Mouse (Mus musculus): Measurements from ENCODE around the gene Slc46a1.

Slc46a1 gene

DNA sequence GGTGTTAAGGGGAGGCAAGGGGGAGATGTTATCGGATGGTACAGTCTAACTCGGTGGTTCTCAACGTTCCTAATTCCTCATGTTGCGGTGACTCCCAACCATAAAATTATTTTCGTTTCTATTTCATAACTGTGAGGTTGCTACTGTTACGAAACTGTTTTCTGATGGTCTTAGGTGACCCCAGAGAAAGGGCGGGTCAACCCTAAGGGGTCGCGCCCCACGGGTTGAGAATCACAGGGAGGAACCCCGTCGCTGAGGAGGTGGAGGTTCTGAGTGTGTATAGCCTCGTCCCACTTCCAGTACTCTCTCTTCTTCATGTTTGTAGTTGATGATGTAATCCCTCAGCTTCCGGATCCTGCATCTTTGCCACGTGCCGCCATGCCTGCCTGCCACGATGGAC is 6.8 kb upstream of the Slc46a1 start:
- DNase-seq, result no peak

DNA sequence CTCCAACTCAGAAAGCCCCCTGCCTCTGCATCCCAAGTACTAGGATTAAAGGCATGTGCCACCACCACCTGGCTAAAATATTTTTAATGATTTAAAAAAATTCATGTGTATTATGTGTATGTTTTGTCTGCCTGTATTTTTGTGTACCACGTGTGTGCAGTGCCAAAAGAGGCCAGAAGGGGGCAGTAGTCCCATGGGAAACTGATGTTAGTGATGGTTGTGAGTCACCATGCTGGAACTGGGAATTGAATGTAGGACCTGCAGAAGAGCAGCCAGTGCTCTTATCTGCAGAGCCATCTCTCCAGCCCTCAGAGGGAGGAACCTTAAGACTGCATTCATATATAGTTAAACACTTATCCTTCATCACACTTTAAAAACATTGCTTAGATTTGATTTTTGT is 3.6 kb upstream of the Slc46a1 start:
- DNase-seq, result no peak

DNA sequence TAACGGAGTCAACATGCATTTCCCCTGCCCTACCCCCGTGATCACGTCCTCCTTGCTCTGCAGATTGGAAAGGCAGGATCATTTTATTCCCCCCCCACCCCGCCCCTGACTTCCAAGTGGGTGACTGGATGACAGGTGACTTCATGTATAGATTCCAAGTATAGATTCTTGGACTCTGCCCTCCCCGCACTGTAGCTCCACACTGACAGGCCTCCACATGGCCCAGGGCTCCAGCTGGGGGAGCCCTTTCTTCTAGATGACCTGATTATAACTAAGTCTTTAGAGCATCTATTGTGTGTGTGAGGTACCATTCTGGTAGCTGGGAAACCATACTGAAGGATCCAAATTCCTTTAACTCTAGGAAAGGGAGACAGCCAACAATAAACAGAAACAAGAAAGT is 2.8 kb upstream of the Slc46a1 start:
- DNase-seq, result no peak

DNA sequence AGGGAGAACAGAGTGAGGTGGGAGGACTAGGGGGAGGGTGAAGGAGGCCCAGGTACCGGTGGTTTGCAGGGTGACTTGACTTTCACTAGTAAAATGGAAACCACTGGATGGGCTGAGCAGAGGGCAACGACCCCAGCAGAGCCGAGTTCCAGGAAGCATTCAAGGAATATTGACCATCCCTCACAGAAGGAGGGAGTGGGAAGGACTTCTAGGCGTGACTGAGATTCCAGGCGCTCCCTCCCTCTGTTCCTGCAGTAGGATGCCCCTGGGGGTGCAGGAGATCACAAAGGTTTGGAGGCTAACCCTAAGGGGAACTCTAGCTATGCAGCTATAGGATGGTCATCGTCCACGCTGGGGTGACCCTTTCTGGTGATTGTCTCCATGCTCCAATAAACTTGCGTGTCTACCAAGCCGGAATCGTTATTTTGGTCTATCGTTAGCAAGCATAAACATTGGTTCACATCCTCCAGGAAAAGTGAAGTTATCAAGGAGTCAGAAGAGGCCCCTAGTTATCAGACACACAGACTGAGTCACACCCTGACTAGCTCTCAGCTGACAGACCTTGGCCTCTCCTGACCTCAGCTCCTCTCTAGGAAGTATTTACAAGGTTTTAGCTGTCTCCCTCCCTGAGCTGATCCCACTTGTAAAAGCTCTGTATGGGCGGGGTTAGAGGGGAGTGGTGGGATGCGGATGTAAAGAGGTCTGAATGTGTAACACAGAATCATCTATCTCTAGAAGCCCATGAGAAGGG is 2.0 kb upstream of the Slc46a1 start:
- no peak for DNase-seq

DNA sequence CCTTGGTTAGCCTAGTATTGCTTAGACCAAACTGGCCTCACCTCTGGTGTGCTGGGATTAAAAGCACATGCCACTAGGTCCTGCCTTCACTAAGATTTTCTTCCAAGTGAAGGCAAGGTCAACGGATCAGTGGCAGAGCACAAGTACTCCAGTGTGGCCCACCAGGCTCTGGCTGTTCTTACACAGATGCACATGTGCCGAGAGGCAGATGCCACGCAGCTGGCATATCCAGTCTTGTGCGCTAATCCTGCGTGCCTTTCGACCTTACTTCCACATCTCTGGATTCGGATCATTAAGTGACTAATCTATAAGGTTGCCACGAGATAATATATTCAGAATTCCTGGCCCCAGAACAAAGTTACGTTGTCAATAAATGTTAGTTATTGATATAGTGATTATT is 381 bp upstream of the Slc46a1 start:
- DNase-seq, result no peak

GRCm38 (mm10) chr11:78466242-78466912 is 880 bp downstream of the Slc46a1 start:
- no peak for DNase-seq

GRCm38 (mm10) chr11:78467515-78467914 is 2.0 kb downstream of the Slc46a1 start:
- DNase-seq, result no peak

DNA sequence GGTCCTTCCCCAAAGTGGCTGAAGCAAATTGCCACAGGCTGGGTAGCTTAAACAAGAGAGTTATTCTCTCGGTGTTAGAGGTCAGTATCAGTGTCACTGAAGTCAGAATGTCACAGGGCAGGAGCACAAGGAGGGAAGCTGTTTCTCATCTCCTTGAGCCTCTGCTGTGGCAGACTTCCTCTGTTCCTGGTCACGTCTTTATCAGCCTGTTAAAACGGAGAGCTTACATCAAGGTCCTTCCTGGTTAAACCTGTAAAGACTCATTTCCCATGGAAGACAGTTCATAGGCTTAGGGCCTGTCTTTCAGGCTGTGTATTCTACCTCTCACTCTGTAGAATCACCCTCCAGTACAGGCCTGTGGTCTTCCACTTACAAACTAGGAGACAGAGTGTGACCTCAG is 2.4 kb downstream of the Slc46a1 start:
- DNase-seq, result no peak

- no peak for DNase-seq
These were observed 6.0 kb downstream of the Slc46a1 start for GRCm38 (mm10) chr11:78471326-78472103.

GRCm38 (mm10) chr11:78475289-78475688 is 9.8 kb downstream of the Slc46a1 start:
- no peak for DNase-seq

DNA sequence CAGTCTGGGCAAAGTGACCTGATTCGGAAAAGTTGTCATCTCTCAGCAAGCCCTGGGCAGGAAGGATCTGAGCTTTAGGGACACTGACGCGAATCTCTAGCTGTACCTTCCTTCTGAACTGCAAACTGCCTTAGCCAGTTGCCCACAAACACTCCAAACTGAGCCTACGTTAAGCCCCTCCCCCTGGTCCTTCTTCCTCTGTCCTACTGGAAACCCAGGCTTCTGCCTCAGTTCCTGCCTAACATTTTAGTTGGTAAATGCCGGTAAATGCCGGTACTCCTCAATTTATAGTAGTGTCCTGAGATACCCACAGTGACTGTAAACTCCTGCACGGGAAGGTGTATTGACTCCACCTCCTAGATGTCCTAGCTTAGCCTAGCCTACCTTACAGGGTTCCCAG is 18.1 kb downstream of the Slc46a1 start:
- DNase-seq, result no peak

DNA sequence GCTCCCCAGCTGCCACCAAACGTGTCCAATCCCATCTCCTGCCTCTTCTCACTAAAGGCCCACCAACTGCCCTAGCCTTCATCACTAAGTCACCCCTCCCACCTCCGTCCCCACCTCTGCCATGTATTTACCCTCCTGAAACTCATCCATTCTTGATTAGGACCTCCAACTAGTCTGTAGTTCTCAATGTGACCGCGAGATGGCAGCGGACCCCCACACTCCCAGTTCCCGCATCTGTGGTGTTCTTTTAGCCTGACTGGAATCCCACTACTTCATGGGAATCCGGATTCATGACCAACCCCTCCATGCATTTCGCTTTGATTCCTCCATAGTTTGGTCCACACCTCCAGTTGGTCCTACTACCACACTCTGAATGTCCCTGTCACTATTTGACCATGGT is 22.7 kb downstream of the Slc46a1 start:
- peak; percentile 82 for DNase-seq

- peak; percentile 23 for DNase-seq
These were observed 25.3 kb downstream of the Slc46a1 start for GRCm38 (mm10) chr11:78490781-78491241.

GRCm38 (mm10) chr11:78495904-78496303 is 30.4 kb downstream of the Slc46a1 start:
- DNase-seq, result no peak

- DNase-seq, result peak; percentile 18
These were observed 31.6 kb downstream of the Slc46a1 start for GRCm38 (mm10) chr11:78497071-78497541.

DNA sequence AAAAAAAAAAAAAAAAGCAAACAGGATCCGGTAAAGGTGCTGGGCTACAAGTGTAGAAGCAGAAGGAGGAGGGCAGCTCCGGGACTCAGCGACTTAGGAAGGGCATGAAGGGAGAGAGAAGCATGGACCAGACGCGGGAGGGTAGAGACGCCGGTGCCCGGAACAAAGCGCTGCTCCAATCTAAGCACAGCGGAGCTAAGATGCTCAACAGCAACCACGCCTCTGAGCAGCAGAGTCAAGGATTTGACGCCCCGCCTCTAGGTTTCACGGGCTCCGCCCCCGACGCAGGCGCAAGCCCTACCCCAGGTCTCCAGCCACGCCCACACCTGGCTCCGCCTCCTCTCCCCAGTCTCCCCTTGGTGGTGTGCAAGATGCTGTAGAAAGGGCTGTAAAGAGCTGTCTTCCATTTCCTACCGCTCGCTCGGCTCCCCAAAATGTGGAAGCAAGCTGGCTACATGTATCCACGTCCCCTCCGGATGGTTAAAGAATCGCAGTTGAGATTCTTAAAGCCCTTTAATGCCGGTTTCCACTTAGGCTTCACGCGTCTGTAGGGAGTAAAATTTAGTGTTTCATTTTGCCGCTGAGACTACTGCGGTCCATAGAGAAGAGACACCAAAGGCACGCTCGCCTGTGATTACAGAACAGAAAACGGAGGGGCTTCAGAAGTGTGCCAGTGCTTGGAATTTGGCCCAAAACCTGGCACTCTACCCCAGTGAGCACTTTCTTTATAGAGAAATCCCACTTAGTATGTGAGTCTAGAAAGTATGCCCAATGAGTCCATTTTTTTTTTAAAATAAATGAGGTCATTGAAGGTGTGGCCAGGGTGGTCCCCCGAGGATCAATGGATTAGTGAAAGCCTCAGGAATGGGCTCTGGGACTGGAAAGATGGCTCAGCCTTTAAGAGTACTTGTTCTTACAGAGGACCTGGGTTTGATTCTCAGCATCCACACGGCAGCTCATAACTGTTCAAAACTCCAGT is 32.3 kb downstream of the Slc46a1 start, which contains the start of gene Sarm1:
Gene Sarm1 (minus strand): TSS at position 211 of the 979 bp plus-strand sequence.
- DNase-seq, result peak; percentile 93

GRCm38 (mm10) chr11:78499004-78499403 is 33.5 kb downstream of the Slc46a1 start, which contains the start of gene Vtn:
TSS of gene Vtn (plus strand) at chr11:78499091.
- DNase-seq, result no peak

- DNase-seq, result no peak
These were observed 34.0 kb downstream of the Slc46a1 start for GRCm38 (mm10) chr11:78499543-78499942.

- no peak for DNase-seq
These were observed 35.2 kb downstream of the Slc46a1 start for GRCm38 (mm10) chr11:78500623-78501202.

DNA sequence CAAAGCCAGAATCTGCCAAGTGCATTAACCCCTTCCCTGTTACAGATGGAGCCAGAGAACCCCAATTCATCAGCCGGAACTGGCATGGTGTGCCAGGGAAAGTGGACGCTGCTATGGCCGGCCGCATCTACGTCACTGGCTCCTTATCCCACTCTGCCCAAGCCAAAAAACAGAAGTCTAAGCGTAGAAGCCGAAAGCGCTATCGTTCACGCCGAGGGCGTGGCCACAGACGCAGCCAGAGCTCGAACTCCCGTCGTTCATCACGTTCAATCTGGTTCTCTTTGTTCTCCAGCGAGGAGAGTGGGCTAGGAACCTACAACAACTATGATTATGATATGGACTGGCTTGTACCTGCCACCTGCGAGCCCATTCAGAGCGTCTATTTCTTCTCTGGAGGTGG is 36.0 kb downstream of the Slc46a1 start:
- no peak for DNase-seq

DNA sequence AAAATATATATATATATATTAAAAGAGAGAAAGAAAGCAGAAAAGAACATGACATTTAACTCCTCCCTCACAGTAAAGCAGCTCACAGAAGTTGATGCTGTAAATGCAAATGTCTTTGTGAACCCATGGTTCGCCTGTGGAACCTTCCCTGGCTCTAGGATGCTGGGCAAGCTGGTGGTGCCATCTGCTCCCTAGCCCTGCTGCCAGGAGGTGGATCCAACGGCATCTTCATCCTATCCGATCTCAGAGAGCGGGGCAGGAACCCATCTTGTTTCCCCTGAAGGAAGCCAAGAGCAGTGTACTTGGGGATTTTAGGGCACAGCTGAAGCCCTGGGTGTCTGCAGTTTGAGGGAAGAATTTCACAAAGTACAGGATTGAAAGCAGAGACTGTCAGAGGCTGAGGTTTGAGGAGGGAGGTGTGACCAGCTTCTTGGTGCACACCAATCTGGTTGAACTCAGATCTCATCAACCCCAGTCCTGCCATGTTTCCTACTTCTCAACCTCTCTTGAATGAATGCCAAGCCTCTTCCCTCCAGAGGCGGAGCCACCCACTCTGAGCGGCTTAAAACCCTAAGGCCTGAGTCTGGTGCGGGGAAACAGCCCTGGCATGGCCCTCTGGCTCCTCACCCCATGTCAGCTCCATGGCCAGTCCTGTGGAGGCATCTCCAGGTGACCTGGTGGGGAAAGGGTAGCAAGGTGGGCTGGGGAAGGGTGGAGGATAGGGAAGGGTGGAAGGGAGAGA is 37.6 kb downstream of the Slc46a1 start, which contains the start of gene Sebox:
Gene Sebox (plus strand): TSS at position 539 of the 742 bp plus-strand sequence.
- no peak for DNase-seq
